Mouse (Mus musculus) E14TG2a.4 (cell line): ENCODE data around the gene Ern2.

Source experiments
- CTCF ChIP-seq: conservative IDR thresholded peaks from 2 replicates; pipeline ENCODE4 v1.5.1; 2014; ENCODE audit warnings: low read length
- NANOG ChIP-seq: IDR thresholded peaks from 2 replicates; pipeline ENCODE4 v1.6.1; 2014; ENCODE audit warnings: borderline replicate concordance, low read length, mixed read lengths
- POU5F1 ChIP-seq: IDR thresholded peaks from 2 replicates; pipeline ENCODE4 v1.6.1; 2014; ENCODE audit warnings: low read length, borderline replicate concordance

GRCm38 (mm10) chr7:122203936-122204335 lies 17.9 kb upstream of the Ern2 start:
- no peak for TF ChIP-seq CTCF
- TF ChIP-seq POU5F1, result no peak
- TF ChIP-seq NANOG, result no peak
